Mouse (Mus musculus) liver, embryonic 14.5 days (tissue): ENCODE measurements around the gene Rgs9bp. TPM values are rescaled to one million over a fixed set of nuclear protein-coding genes. Genes with fewer than 3 reads are reported as not detected.

Experiments
- ATAC-seq: fragments of 200-750 bp; cut with Nextera tagmentation; 2 replicates; pipeline ENCODE4 v1.8.0; 2017; ENCODE audit warnings: moderate number of reproducible peaks, mild to moderate bottlenecking, moderate library complexity; ENCODE audit not compliant: insufficient read depth
- DNase-seq, 3 experiments: peaks; one replicate each; pipeline ENCODE4 v3.0.0-alpha.2; 2012 to 2013; ENCODE audit warnings: low read depth in 3 of 3, low spot score in 3 of 3
- H3K27ac ChIP-seq: fragments of 300-500 bp; sonication (generic); 2 replicates; pipeline ENCODE4 v1.5.1; 2014; ENCODE audit warnings: moderate library complexity, mild to moderate bottlenecking, control low read depth, inconsistent platforms
- H3K27me3 ChIP-seq: fragments of 300-500 bp; sonication (generic); 2 replicates; pipeline ENCODE4 v1.6.1; 2014; ENCODE audit warnings: mild to moderate bottlenecking, low read length, moderate library complexity; ENCODE audit not compliant: control insufficient read depth, insufficient read depth
- H3K36me3 ChIP-seq: fragments of 300-500 bp; sonication (generic); replicated peaks from 2 replicates; pipeline ENCODE4 v1.6.1; 2014; ENCODE audit warnings: low read depth; ENCODE audit not compliant: control insufficient read depth, insufficient read depth
- H3K4me1 ChIP-seq, 2 experiments: fragments of 200-500 bp in 1 of 2; fragments of 300-500 bp in 1 of 2; sonication (generic) in 1 of 2; replicated peaks; 2 replicates each; pipeline ENCODE4 v1.6.1; 2012 to 2014; ENCODE audit warnings: antibody characterized with exemption in 1 of 2, inconsistent platforms in 1 of 2, low read length in 1 of 2; ENCODE audit not compliant: control insufficient read depth in 2 of 2, insufficient read depth in 2 of 2
- H3K4me2 ChIP-seq: fragments of 300-500 bp; sonication (generic); 2 replicates; pipeline ENCODE4 v1.6.1; 2014; ENCODE audit warnings: low read depth, mild to moderate bottlenecking, control low read depth, moderate library complexity
- H3K4me3 ChIP-seq, 2 experiments: fragments of 200-500 bp in 1 of 2; fragments of 300-500 bp in 1 of 2; sonication (generic) in 1 of 2; 2 replicates each; pipeline ENCODE4 v1.5.1; 2012 to 2014; ENCODE audit warnings: low read depth in 2 of 2, low read length in 2 of 2, mild to moderate bottlenecking in 2 of 2, control low read depth in 1 of 2, inconsistent platforms in 1 of 2, moderate library complexity in 1 of 2; ENCODE audit not compliant: insufficient read depth in 1 of 2
- H3K9ac ChIP-seq: fragments of 300-500 bp; sonication (generic); replicated peaks from 2 replicates; pipeline ENCODE4 v1.6.1; 2014; ENCODE audit warnings: mild to moderate bottlenecking, control low read depth, moderate library complexity
- H3K9me3 ChIP-seq: fragments of 300-500 bp; sonication (generic); 2 replicates; pipeline ENCODE4 v1.6.1; 2016; ENCODE audit warnings: low read length, mixed read lengths; ENCODE audit not compliant: control insufficient read depth
- CTCF ChIP-seq: IDR thresholded peaks from 2 replicates; pipeline ENCODE4 v1.5.1; 2016; ENCODE audit warnings: antibody characterized with exemption, low read depth, control low read depth
- EP300 ChIP-seq: IDR thresholded peaks from 2 replicates; pipeline ENCODE4 v1.6.1; 2016; ENCODE audit warnings: antibody characterized with exemption, low read depth
- WGBS: fragments of 180-500 bp; shearing (Covaris S2); extraction: QIAGEN DNeasy Blood & Tissue Kit; methylation state at CpG from one replicate; pipeline ENCODE4 v1.1.7; 2014; ENCODE audit not compliant: insufficient replicate concordance; 5-methylcytosine and 5-hydroxymethylcytosine counted together
- polyA plus RNA-seq, 2 experiments: library from polyadenylated mRNA; depleted of rRNA in 1 of 2; stranded (reverse) in 1 of 2; unstranded in 1 of 2; fragments of >200 nt; fragmentation: Nextera tagmentation in 1 of 2; extraction: Ambion mirVana in 1 of 2; gene quantifications; 2 replicates each; pipeline versions ENCODE4 v1.2.1 to v1.2.3; 2012 to 2014

Gene Rgs9bp
- polyA plus RNA-seq, 2 experiments = 0.05 to 0.11 TPM

- ATAC-seq = no peak
- H3K4me2 ChIP-seq = peak within 1 kb of the TSS; percentile 79
- peaks cover 11% of the 10 kb centered on the region for H3K36me3 ChIP-seq
- peak within 1 kb of the TSS; percentile 84 for H3K9ac ChIP-seq
- DNase-seq = no peak
- H3K9me3 ChIP-seq = no peaks in the 10 kb centered on the region
- WGBS = 36% methylated on average over 4 of the region's 4 CpGs
- peaks cover 61 to 64% of the 10 kb centered on the region in 2 experiments for H3K4me1 ChIP-seq
- no peaks in the 10 kb centered on the region for H3K27me3 ChIP-seq
- peak within 1 kb of the TSS; percentile 90 for H3K27ac ChIP-seq
- peak within 1 kb of the TSS; percentile 76 to 79 for H3K4me3 ChIP-seq
- TF ChIP-seq EP300 (no peak), CTCF (no peak)
Observed at GRCm38 (mm10) chr7:35556205-35556603, 29.2 kb downstream of the Rgs9bp start, which contains the start of gene Nudt19. Gene Nudt19, minus strand, starts transcription at chr7:35556304.

GRCm38 (mm10) chr7:35555224-35556204 is 29.9 kb downstream of the Rgs9bp start:
- ATAC-seq (peak; percentile 78), DNase-seq (peak; percentile 76 to 77 (median 77))
- Histone ChIP-seq H3K9ac (peak overlapping the region; percentile 84), H3K27ac (peak overlapping the region; percentile 90), H3K27me3 (no peaks in the 10 kb centered on the region), H3K4me1 (peaks cover 54 to 59% of the 10 kb centered on the region in 2 experiments), H3K4me2 (peak overlapping the region; percentile 79), H3K9me3 (no peaks in the 10 kb centered on the region), H3K36me3 (peaks cover 16% of the 10 kb centered on the region), H3K4me3 (peak overlapping the region; percentile 76 to 79)
- TF ChIP-seq CTCF = peak; percentile 22; the same call in 1 of the 2 replicates
- TF ChIP-seq EP300 = no peak
- under 1% methylated on average over 88 of the region's 93 CpGs for WGBS

- Histone ChIP-seq H3K4me1 (peaks cover 48 to 52% of the 10 kb centered on the region in 2 experiments), H3K9ac (peak overlapping the region; percentile 84), H3K4me3 (peak overlapping the region; percentile 76 to 79), H3K27ac (peak overlapping the region; percentile 90), H3K36me3 (peaks cover 24% of the 10 kb centered on the region), H3K27me3 (no peaks in the 10 kb centered on the region), H3K9me3 (no peaks in the 10 kb centered on the region), H3K4me2 (peak overlapping the region; percentile 79)
- 3% methylated on average over 28 of the region's 28 CpGs for WGBS
- TF ChIP-seq EP300 (no peak), CTCF (no peak)
- ATAC-seq = peak; percentile 36
- no peak for DNase-seq
Observed at GRCm38 (mm10) chr7:35554605-35555175, 30.7 kb downstream of the Rgs9bp start.

GRCm38 (mm10) chr7:35553751-35554604 is 31.4 kb downstream of the Rgs9bp start:
- 22% methylated on average over 10 of the region's 10 CpGs for WGBS
- H3K9me3 ChIP-seq = no peaks in the 10 kb centered on the region
- no peak for ATAC-seq
- H3K9ac ChIP-seq = peak overlapping the region; percentile 84
- H3K27me3 ChIP-seq = no peaks in the 10 kb centered on the region
- no peak for DNase-seq
- H3K4me3 ChIP-seq = peak overlapping the region; percentile 76 to 79
- peaks cover 41 to 45% of the 10 kb centered on the region in 2 experiments for H3K4me1 ChIP-seq
- H3K36me3 ChIP-seq = peaks cover 31% of the 10 kb centered on the region
- no peak for TF ChIP-seq EP300
- TF ChIP-seq CTCF = peak; percentile 51; the same call in 1 of the 2 replicates
- peak overlapping the region; percentile 79 for H3K4me2 ChIP-seq
- H3K27ac ChIP-seq = peak overlapping the region; percentile 90
